Mouse (Mus musculus) myocyte (in vitro differentiated cells): ENCODE measurements around the gene Ceacam9.

Experiments
- MYOD1 ChIP-seq, 3 experiments: IDR thresholded peaks; one replicate each; pipeline ENCODE4 v1.6.1; 2011; ENCODE audit warnings: control low read depth in 2 of 3, low read depth in 2 of 3, mild to moderate bottlenecking in 2 of 3, moderate library complexity in 1 of 3; ENCODE audit not compliant: insufficient read length in 2 of 3, control insufficient read depth in 1 of 3
- POLR2A ChIP-seq: IDR thresholded peaks from one replicate; pipeline ENCODE4 v1.6.1; 2011; ENCODE audit warnings: low read depth, mild to moderate bottlenecking, control low read depth, moderate library complexity; ENCODE audit not compliant: insufficient read length

DNA sequence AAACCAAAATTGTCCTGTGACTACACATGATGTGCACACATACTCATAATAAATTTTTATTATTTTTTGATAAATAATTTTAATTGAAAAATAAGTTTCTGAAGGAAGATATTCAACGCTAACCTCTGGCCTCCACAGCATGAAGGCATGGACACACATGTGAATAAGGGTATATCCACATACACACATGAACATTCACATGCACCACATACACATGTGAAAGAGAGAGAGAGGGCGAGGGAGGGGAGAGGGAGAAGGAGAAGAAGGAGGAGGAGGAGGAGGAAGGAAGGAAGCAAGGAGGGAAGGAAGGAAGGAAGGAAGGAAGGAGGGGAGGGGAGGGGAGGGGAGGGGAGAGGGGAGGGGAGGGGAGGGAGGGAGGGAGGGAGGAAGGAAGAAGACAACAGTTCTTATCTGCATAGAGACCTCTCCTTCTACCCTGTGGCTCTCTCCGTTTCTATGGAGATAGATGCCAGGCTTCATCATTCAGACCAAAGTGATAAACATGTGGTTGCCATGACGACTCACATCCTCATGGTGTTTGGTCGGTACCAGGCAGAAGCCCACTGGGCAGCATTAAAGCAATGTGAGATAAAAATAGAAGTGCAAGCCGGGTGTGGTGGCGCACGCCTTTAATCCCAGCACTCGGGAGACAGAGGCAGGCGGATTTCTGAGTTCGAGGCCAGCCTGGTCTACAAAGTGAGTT lies 37.3 kb downstream of the Ceacam9 start:
- no peak for TF ChIP-seq MYOD1 (IDR thresholded peaks at IDR 0.05; ENCODE audit: control insufficient read depth in 1 of 3, insufficient read length in 2 of 3, low read depth in 2 of 3)
- no peak for TF ChIP-seq POLR2A
